Comparison of ENCODE assay signal across 20 mouse cellular contexts in genomic region chr6:31260645-31261345, GRCm38 (mm10).
DNase-seq lines count a peak whose midpoint lies in the region; TF ChIP-seq lines count a peak whose summit lies in the region.
"Had no signal": no experiment of that assay in that cellular context is flagged by ENCODE, and none has a peak within 500 bp of the region (broad histone marks: within the 10 kb centered on the region; RNA-seq: fewer than 3 reads in every experiment).

No protein-coding gene starts in this region.

- no peak for TF ChIP-seq CTCF in gastrocnemius, adult 2 months (IDR thresholded peaks at IDR 0.05)

- intact Hi-C loops in gastrocnemius, adult 2 months (cut with DNase I), result loop anchor here (5.0 kb wide), 1 partner anchor 38 kb away; no protein-coding TSS in a partner anchor

- peak overlapping the region; percentile 9; the same call in 1 of the 2 replicates for H3K4me3 ChIP-seq in gastrocnemius, adult 2 months
- H3K4me3 ChIP-seq: forebrain, embryonic 13.5 days; heart, embryonic 12.5 days; limb, embryonic 12.5 days; liver, embryonic 15.5 days; midbrain, embryonic 10.5 days had no signal

- H3K27ac ChIP-seq in gastrocnemius, adult 2 months, result peak overlapping the region; percentile 93
- H3K27ac ChIP-seq: forebrain, embryonic 13.5 days; kidney, postnatal 0 days; limb, embryonic 12.5 days; liver, embryonic 15.5 days; midbrain, embryonic 10.5 days had no signal

- DNase-seq in gastrocnemius, adult 2 months, result no peak
- no peak for DNase-seq in gastrocnemius, postnatal 4 days (ENCODE audit: low spot score in 2 of 2)
- DNase-seq in kidney, adult 8-10 months, result peak; percentile 55 to 64
- DNase-seq in kidney, postnatal 10 days, result no peak
- peak; percentile 89 for DNase-seq in adipocyte (ENCODE audit: low spot score)
- DNase-seq in adrenal gland, postnatal 36 days, result peak; percentile 61 to 71
- DNase-seq in urinary bladder, postnatal 14 days (ENCODE audit: low spot score), result no peak
- DNase-seq: cerebellum, adult 11 months; cerebellum, postnatal 14 days; embryo, embryonic 11 days; layer of hippocampus, adult 9-11 months; lung, postnatal 14 days; spleen, adult 18-20 months; thymus, adult 18-20 months had no signal

Comparison
In these comparisons a context has a peak if more than half of its experiments do, and no peak if none do; other contexts are left out.
1. DNase-seq: peak in kidney, adult 8-10 months (2 of 2), adipocyte (single experiment) and adrenal gland, postnatal 36 days (2 of 2); none in gastrocnemius, adult 2 months (single experiment), gastrocnemius, postnatal 4 days (0 of 2), kidney, postnatal 10 days (single experiment) and urinary bladder, postnatal 14 days (single experiment).